Mouse (Mus musculus) 416B (cell line): Measurements from ENCODE around the gene Pla2g2f.
A peak's percentile ranks its signal among the peaks of the same experiment; 100 is the strongest.

ENCODE experiments used
- DNase-seq: peaks from one replicate; pipeline ENCODE4 v3.0.0; 2011; ENCODE audit warnings: low read depth

Pla2g2f gene

GRCm38 (mm10) chr4:138762266-138762665, 4.8 kb upstream of the Pla2g2f start:
- peak; percentile 76 for DNase-seq

- DNase-seq: no peak
Observed at GRCm38 (mm10) chr4:138755983-138756382, 1.4 kb downstream of the Pla2g2f start.

DNA sequence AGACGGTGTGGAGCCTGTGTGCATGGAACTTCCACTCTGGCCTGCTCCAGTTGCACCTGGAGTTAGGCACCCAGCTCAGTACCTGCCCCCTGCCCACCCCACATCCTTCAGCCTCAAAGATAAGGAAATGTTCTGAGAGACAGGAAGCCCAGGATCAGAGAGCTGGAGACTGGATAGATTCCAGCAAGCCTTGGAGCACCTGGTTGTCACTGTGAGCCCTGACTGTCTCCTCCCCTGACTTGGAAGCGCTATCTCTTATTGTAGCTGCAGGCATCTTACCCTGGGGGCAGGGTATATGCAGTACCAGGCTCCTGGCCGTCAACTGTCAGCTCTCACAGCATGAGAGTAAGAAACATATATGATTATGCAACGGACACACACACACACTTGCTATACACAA, 2.0 kb downstream of the Pla2g2f start:
- no peak for DNase-seq

- DNase-seq: no peak
Observed at GRCm38 (mm10) chr4:138754432-138754831, 3.0 kb downstream of the Pla2g2f start.

DNA sequence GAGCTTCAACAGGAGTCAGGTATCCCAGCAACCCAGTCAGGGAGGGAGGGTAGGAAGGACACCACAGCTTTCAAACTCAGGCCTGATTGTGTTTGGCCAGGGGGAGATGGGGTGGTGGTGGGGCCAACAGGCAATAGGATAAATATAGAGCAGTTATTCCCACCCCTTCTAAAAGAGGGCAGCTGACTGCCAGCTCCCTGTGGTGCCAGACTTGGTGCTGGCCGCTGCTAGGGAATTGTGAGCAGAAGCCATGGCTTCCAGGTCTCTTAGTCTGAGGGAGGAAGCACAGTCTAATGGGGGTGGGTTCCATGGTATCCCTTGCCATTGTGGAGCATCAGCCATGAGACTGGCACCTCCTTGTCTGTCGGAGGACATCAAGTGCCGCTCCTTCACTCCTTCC, 3.8 kb downstream of the Pla2g2f start:
- no peak for DNase-seq

- no peak for DNase-seq
Observed at GRCm38 (mm10) chr4:138752603-138753002, 4.8 kb downstream of the Pla2g2f start.

GRCm38 (mm10) chr4:138748369-138749072, 8.9 kb downstream of the Pla2g2f start:
- DNase-seq: peak; percentile 57

DNA sequence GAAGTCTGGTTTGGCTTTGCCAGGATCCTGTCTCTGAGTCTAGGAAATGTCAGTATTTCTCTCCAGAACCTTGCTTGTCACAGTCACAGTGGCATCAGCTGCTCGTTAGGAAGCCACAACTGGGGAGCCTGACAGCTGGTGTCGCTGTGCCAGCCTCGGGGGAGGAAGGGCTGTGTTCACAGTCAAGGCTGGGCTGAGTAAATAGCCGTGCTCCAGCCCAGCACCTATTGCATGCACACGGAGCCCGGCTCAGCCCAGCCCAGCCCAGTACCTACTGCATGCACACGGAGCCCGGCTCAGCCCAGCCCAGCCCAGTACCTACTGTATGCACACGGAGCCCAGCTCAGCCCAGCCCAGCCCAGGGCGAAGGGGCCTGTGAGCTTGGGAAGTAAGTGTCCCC, 9.6 kb downstream of the Pla2g2f start:
- peak; percentile 45 for DNase-seq

DNA sequence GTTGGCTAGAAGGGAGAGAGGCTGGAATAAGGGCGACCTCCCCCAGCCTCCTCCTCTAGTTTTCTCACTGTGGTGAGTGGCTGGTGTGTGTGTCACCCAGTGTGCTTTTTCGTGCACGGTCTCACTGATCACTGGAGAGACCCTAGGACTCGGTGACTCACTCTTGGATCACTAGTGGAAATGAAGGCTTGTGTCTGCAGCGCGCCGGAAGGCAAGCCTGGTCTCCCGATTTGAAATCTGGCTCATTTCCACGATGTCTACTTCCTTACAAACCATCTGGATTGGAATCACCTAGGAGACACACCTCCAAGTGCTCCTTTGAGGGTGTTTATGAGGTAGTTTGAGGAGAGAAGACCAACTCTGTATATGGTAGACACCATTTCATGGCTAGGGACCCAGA, 10.6 kb downstream of the Pla2g2f start:
- no peak for DNase-seq

GRCm38 (mm10) chr4:138745884-138746283, 11.5 kb downstream of the Pla2g2f start:
- no peak for DNase-seq

- DNase-seq: no peak
Observed at GRCm38 (mm10) chr4:138739136-138739851, 18.1 kb downstream of the Pla2g2f start.

DNA sequence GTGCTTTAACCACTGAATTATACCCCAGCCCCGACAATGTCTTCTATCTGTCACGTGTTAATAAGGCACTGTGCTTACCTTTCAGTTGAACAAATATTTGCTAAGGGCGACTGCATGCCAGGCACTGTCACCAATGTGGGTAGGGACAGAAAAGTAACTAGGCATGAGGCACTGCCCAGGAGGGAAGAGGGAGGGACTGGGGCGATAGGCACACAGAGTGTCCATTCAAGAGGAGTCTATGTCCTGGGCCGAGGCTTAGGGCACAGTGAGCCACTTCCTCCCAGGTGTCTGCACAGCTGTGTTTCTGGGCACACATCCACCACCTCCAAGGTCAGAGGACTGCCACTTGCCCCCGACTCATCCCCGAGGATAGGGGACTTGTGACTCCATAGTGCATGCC, 20.4 kb downstream of the Pla2g2f start, which contains the start of gene Ubxn10:
Gene Ubxn10, minus strand, starts transcription at position 137 of the 400 bp plus-strand sequence.
- no peak for DNase-seq

GRCm38 (mm10) chr4:138734863-138735262, 22.6 kb downstream of the Pla2g2f start:
- no peak for DNase-seq

DNA sequence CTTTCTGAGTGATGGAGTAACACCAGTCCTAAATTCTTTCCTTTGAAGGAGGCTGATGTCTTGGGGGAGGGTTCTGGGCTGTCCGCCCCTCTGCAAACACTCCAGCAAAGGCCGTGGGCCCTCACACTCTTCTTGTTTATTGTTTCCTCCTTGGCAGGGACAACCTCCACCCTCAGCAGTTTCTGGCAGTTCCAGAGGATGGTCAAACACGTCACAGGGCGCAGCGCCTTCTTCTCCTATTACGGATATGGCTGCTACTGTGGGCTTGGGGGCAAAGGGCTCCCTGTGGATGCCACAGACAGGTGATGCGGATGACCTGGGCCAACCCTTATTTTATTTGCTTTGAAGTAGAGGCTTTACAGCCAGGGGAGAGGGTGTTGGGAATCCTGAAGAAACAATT, 23.3 kb downstream of the Pla2g2f start:
- DNase-seq: no peak

DNA sequence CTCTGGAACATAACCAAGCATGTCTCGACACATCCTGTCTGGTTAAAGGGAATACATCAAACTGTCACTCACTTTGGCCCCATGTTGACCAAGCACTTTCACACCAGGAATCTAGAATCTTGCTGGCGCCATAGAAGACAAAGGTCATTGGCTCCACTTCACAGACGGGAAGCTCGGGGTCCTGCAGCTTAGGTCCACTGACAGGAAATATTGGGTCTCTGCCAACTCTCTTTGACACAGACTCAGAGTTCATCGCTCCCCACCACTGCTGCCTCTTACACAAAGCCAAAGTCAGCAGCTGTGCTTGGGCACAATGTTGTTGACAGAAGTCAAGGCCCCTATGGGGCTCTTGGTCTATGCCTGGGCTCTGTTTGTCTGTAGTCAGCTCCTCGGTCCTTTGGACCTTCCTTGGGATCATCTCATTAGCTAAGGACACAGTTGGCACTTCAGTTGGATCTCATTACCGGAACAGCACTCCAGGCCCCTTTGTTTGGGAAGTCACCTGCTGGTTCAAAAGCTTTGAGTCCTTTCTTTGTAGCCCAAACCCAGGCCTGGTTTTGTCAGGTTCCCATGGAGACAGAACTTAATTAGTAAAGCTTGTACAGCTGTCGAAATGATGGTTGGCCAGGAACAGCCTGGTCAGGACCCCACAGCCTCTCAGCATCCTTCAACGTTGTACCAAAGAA, 28.3 kb downstream of the Pla2g2f start:
- DNase-seq: no peak

DNA sequence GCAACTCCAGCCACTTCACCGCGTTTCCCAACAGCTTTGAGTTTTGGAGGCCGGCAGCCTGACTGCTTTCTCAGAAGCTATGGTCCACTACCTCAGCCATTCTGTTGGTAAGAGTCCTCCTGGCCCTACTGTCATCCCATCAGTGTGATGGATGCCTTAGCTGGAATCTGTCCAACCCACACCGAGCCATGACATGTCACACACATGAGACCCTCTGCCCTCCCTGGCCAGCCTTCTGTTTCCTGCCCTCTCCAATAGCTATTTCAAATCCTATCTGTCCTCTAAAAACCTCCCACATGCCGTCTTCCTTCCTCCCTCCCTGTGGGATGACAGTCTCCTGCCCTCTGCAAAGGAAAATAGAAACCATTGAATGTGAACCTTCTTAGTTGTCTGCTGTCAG, 31.7 kb downstream of the Pla2g2f start:
- DNase-seq: no peak

DNA sequence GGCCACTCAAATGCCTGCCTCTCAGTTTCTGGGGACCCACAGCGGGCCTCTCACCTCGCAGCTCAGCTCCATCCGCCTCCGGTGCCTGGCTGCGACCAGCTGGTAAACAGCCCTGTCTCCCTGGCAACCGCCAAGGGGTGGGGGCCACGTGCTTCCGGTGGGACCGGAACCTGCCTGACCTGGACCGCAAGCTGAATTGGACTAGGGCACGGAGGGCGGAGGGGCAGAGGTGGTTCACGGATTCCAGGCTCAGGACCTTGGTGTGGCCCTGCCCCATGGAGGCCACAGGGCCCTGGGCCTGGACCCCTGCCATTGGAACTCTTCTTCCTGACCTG, 32.3 kb downstream of the Pla2g2f start:
- no peak for DNase-seq

GRCm38 (mm10) chr4:138724354-138725126, 32.9 kb downstream of the Pla2g2f start, which contains the start of gene Pla2g2c:
Pla2g2c (plus strand) TSS chr4:138724792.
- DNase-seq: peak; percentile 83

DNA sequence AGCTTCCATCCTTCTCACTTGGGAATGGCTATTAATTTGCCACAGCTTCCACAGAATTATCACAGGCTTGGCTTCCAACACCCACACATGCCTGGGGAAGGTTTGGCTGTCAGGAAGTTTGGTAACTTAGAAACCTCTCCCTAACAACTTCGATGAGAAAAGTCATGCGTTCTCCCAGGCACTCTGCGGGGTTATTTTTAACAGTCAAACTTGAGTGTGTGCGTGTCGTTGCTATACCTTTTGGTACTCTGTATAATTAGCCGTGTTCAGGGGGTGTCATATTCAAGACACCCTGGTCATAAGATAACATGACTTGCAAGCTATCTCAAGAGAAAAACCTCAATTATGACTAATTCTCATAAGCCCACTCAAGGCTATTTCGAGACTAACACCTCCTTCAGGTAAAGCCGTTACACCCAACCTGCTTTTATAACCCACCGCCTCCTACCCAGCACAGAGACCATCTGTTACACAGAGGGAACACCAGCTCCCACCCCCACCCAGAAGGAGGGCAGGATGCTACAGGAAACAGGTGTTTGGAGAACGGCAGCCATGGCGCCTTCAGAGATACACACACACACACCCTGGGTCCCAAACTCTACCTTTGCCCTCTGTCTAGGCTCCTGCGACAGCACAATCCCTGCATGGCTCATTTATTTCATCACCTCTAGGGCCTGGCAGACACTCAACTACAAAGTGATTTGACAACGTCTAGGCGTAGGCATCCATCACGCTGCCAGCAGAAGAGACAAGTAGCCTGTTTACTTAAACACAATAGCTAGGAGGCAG, 33.7 kb downstream of the Pla2g2f start:
- DNase-seq: peak; percentile 33

- no peak for DNase-seq
Observed at GRCm38 (mm10) chr4:138719264-138719596, 38.2 kb downstream of the Pla2g2f start.

DNA sequence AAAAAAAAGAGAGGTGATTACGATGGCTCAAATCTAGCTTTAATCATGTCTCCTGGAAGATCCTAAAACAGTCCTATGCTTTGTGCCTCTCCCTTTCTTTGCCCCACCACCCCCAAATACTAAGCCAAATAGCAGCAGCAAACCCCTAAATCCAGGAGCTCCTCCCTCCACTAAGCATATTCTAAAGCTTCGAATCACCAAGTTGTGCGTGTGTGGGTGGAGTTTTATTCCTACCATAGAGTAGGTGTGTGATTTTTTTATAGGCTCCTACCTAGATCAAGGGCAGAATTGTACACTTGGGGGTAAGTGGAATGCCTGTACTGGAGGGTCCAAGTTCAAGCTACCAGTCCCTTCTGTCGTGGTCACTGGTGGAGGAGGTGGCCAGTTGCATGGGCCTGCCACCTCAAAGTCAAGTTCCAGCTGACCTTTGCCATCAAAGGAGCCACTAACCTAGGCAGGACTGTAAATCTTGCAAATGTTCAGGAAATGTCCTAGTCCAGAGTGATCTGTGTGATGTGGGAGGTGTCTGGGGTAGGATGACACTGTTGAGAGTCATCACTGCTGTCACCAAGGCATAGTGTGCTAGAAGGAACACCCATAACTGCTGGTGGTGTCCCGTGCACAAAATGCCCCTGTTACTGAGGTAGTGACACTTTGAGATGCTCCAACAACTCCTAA, 38.7 kb downstream of the Pla2g2f start:
- DNase-seq: no peak
